Mouse (Mus musculus) left cerebral cortex, adult 8-10 months (tissue): ENCODE results near the gene Tox2. TPM values are rescaled to one million over a fixed set of nuclear protein-coding genes. Genes with fewer than 3 reads are reported as not detected.

Experiments
- DNase-seq, 2 experiments: peaks; one replicate each; pipeline ENCODE4 v3.0.0; 2022; ENCODE audit warnings: low spot score in 2 of 2
- total RNA-seq, 4 experiments: library from RNA; stranded (reverse); gene quantifications; 2 replicates each; pipeline ENCODE4 v1.2.4; 2022

Gene Tox2
- total RNA-seq, 4 experiments from 2014 or later: 28.8 to 37.3 (median 34.1) TPM

DNA sequence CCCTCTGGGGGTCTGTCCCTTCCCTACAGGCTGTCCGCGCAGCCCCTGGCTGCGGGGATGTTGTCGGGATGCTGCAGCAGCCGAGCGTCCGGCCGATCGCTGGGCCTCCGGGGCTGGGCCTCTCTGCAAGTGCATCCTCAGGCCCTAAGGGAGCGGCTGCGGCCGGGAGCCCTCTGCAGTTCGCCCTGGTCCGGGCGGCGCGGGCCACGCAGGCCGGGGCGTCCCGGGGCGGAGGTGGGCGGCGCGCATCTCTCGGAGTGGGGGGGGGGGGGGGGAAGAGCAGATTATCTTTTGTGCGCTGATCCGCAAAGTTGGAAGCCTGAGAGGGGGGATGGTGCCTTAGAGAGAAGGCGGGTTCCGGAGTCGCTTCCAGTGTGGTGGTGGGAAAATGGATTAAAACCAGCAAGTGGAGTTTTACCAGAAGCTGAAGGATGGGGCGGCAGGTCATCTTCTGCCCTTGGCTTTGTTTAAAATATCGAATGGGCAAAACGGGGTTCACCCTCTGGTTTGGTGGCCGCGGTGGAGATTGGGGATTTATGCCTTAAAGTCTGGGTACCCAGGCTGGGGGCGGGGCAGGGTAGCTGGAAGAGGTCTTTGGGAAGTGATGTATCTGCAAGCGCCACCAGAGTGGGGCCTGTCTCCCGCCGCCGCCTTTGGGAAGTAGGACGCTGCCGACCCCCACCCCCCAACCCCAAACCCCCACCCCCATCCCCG lies 1.8 kb downstream of the Tox2 start:
- no peak for DNase-seq

DNA sequence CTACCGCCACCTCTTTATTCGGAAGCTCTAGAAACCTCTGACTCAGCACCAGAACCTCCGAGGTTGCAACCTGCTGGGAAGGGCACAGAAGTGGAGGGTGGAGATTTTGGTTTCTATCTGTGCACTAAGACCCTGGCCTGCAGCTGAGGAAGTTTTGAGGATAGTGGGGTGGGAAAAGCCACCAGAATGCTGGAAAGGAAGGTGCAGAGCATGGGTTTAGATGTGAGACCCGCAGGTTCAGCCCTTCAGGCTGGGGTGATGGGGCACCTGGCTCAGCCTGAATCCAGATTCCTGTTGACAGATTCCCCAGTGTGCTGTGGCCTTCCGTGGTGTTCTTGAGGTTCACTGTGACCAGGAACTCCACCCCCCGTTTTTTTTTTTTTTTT lies 2.3 kb downstream of the Tox2 start:
- no peak for DNase-seq

DNA sequence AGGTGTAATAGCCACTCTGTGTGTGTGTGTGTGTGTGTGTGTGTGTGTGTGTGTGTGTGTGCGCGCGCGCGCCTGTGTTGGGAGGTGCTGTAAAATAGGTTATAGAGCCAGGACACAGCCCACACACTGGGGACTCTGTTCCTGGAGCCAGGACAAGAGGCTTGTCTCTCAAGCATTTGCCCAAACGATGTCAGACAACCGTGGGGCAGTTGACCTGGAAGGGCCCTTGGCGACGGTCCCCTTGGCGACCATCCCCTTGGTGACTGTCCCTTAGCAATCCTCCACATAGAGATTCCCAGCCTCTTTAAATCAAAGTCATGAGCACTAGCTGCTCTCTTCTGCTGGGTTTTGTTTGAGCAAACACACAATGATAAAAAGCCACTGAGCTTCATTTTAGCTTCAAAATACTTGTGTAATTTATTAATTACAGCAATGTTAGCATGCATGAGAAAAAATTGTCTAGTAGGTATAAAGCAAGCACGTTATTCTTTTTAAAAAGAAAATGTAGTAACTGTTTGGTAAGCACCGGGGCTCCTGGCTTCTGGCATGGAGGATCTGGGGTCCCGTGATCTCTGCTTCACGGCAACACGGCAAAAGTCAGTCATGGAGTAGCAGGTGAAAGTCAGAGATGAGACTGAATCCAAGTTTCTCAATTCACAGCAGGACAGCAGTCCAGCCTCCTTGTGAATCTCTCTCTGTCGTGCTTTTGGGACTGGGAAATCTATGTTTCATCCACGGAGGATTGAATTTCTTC lies 3.0 kb downstream of the Tox2 start:
- peak in 1 of 2 experiments; percentile 38 for DNase-seq

DNA sequence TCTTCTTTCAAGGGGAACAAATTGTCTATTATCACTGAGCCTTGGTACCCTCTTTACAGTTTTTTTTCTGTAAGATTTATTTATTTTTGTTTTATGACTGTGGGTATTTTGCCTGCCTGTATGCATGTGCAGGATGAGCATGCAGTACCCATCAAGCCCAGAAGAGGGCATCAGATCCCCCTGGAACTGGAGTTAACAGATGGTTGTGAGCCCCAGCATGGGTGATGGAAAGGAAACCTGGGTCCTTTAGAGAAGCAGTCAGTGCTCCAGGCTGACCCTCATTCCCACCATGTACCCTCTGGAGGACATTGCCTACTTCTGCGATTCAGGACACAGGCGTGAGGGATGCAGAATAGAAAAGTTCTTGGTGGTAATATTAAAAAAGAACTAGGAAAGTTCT lies 4.4 kb downstream of the Tox2 start:
- no peak for DNase-seq

DNA sequence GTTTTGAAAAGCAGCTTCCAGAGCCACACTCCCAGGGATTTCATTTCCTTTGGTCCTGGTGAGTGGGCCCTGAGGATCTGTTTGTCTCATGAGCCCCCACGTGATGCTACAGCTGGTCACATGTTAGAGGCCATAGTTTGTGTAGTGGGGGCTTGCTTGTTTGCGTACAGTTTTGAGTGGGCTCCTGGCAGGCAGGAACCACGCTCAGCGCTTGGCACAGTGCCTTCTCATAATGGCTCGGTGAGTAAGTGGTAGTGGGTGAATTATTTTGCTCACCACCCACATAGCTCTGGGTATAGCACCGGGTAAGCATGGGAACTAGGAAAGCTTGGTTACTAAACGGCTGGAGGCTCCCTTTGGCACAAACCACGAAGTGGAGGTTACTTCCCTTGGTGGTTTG lies 6.2 kb downstream of the Tox2 start:
- DNase-seq: peak in 1 of 2 experiments; percentile 77

DNA sequence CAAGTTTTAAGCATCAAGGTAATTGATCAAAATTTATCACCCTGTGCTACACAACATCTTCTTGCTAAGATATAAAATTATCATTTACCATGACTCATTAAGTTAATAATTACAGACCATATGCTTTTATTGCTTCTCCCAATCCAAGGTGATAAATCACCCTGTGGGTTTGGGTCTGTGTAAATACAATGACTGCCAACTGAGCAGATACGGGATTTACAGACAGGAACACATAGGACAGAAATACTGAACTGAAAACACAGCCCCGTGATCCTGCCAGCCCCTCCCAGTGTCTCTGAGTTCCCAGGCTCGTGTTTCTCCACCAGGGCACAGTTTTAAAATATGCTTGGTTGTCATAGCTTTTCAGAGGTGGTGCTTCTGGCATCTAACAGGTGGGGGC lies 10.2 kb downstream of the Tox2 start:
- DNase-seq: no peak

- no peak for DNase-seq
Measured at GRCm38 (mm10) chr2:163218095-163218494, 15.2 kb downstream of the Tox2 start.

DNA sequence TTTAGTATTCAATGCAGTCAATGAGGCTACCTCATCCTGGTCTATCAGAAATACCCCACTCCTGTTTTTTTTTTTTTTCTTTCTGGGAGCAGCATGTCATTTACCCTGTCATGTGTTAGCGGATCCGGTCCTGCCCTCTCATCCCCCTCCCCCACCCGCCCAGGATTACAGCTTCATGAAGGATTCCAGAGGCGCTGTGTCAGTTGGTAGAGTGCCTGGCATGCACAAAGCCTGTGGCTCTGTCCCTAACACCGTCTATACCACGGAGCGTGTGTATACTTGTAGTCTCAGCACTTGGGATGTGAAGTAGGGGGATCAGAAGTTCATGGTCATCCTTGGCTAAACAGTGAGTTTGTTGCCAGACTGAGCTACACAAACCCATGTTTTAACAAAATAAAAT lies 15.6 kb downstream of the Tox2 start:
- no peak for DNase-seq

DNA sequence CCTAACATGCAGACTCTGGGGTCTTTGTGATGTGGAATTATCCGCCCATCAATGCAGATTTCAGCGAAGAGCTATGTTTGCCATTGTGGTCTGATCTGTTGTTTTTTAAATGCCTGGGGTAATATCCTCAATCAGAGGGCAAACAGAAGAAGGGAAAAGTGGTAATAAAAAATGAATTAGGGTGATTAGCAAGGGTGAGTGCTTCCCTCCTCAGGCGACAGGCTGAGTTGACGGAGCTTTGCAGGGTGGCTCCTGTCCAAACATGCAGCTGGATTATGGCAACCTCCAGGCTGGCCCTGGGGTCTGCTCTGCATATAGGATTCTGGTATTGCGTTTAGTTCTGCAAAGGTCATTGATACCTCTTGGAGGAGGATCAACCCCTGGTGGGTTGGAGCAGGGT lies 16.5 kb downstream of the Tox2 start:
- DNase-seq: no peak

DNA sequence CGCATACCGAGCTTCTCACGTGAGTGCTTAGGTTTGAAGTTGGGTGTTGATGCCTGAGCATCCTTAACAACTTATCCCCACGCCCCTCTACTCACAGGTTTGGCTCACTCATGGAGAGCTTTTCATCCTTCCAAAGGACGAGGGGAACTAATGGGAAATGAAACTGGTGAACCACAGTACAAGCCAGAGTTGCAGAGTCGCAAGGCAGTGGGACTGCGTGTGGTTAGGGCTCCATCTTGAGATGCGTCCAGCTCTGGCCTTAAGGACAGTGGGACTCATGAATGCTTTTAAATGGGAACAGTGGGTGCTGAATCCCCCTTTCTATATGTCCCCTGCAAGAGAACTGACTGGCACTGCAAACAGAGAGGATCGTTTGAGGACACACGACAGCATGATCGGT lies 17.8 kb downstream of the Tox2 start:
- no peak for DNase-seq

DNA sequence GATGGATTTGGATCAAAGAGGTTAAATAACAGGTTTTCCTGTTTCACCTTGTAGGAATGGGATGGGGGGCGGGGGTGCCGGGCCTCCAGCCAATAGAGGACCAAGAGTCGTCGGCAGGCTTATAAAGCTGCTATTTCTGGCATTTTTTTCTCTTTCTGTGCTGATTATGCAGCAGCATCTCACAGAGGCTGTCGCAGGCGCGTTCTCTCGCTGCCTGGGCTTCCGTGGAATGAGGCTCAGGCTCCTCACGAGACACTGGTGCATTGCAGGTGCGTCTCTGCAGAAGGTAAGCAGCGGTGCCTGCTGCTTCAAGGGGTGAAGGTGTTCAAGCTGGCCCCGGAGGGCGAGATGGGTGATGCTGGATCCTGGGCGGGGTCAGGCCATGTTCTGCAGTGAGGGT lies 22.4 kb downstream of the Tox2 start:
- DNase-seq: no peak

GRCm38 (mm10) chr2:163229050-163229449 lies 26.1 kb downstream of the Tox2 start:
- no peak for DNase-seq

GRCm38 (mm10) chr2:163231781-163232534 lies 29.0 kb downstream of the Tox2 start:
- no peak for DNase-seq

- DNase-seq: no peak
Measured at GRCm38 (mm10) chr2:163233666-163234065, 30.7 kb downstream of the Tox2 start.

GRCm38 (mm10) chr2:163236057-163236456 lies 33.1 kb downstream of the Tox2 start:
- DNase-seq: peak in 1 of 2 experiments; percentile 27

DNA sequence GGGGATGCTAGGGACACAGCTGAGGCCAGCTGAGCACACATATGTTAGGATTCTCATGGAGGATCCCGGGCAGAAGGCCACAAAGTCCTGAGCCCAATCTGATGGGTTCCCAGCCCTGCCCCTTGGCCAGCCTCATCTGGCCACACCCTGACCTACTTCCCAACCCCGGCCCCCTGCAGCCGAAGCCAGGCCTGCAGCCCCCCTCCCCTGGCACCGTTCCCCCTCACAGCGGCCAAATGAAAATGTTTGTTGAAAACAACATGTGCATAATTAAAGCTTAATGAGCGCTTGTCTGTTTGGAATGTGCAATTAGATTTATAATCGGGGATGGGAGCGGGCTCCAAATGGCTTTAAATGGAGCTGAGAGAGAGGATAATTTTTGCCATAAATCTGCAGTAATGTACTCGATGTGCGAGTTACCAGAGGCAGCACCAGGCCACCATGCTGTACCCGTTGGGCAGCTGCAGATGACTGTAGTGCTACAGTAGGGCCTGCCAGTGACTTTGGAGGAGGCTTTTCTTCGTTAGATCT lies 35.1 kb downstream of the Tox2 start:
- DNase-seq: no peak

- DNase-seq: no peak
Measured at GRCm38 (mm10) chr2:163239945-163240344, 37.0 kb downstream of the Tox2 start.

GRCm38 (mm10) chr2:163241867-163242266 lies 38.9 kb downstream of the Tox2 start:
- no peak for DNase-seq

DNA sequence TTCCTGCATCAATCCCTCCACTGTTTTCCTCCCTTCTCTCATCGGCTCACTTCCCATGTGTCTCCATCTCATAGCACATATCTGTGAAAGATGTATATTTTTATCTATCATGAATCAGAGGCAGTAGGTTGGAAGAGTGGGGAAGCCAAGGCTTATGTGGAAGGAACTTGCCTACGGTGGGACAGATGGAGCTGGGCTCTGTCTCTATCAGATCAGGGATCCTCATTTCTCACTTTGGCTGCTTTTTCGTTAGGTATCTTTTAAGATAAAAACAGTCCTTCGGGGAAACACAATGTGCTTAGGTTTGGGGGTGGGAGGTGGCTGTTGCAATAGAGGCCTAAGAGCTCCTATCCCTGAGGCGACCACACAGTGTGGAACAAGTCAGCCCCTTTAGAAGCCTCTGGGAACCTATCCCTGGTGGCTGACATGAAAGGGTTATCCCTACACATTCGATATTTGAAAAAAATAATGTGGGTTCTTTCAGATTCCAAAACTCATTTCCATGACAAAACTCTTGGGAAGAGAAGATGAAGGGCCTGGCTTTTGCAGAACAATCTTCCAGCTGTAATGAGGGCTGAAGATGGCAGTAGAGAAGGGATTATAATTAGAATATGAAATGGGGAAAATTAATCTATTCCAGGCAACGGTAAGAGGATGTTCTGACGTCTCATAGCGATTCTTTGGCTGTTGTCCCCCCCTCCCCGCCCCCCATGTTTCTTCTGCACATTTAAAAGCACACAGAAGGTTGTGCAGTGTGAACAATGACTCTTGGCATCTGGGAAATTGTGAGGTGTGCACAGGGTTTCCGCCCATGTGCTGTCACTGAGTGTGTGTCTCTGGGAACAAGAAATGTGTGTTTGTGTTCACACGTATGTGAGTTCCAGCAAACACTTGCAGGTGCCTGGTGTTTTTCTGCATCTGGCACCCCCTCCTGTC lies 41.3 kb downstream of the Tox2 start:
- peak in 1 of 2 experiments; percentile 54 for DNase-seq

DNA sequence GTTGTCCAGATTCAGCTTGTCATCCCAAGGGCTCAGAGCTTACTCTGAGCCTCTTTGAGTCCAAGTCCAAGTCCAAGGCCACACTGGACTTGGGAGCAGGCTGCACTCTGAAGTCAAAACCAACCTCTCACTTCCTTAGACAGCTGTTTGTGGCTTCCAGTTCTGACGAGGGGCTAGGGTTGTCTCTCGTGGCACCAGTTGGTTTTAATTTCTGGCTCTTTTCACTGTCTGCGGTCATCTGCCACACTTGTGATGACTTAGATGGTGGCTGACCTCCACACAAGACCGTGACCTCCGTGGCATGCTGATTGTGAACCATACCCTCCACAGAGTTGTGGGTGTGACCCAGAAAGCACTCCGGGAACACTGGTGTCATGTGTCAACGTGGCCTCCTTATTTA lies 46.0 kb downstream of the Tox2 start:
- DNase-seq: no peak

- DNase-seq: no peak
Measured at GRCm38 (mm10) chr2:163252645-163253044, 49.7 kb downstream of the Tox2 start.
